Mouse (Mus musculus): ENCODE measurements around the gene Il5. TPM values are rescaled to one million over a fixed set of nuclear protein-coding genes. Genes with fewer than 3 reads are reported as not detected.
A peak's percentile ranks its signal among the peaks of the same experiment; 100 is the strongest.

Gene Il5
- polyA plus RNA-seq, 1 experiment from 2014 or later: not detected

DNA sequence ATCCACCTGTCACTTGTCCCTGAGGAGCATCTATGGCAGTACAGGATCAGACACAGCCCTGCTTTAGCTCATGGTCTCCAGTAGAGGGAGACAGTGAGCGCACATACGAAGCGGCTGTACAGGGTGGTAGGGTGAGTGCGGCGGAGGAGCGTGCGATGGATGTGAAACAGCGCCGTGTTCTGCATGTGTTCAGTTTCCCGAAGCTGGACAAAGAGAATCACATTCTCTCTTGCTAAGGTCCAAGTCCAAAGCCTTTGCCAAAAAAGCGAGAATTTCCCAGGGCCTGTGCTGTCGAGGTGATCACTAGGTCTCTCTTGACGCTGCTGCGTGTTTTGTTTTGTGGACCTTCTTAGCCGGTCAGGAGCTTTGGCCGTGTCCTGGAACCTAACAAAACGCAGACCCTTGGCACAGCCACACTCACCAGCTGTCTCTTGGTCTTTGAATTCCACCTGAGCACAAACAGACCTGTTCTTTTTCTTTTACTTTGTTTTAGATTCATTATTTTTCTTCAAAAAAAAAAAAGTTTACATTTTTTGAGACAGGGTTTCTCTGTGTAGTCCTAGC, 15.2 kb downstream of the Il5 start:
- no peaks in the 10 kb centered on the region for H3K36me3 ChIP-seq (ENCODE audit: insufficient read depth, low read length)
- H3K27ac ChIP-seq (ENCODE audit: low read length): no peak overlapping the region
- no peak overlapping the region for H3K9ac ChIP-seq (replicated peaks; ENCODE audit: low read depth)
- peak overlapping the region; percentile 29; the same call in 1 of the 2 replicates for H3K4me2 ChIP-seq (replicated peaks; ENCODE audit: low read depth, low read length)
- H3K4me1 ChIP-seq (ENCODE audit: insufficient read depth, low read depth, low read length): no peaks in the 10 kb centered on the region
- peak; percentile 79 for DNase-seq (ENCODE audit: low spot score)
- no peak overlapping the region for H3K4me3 ChIP-seq (ENCODE audit: low read depth, low read length)
- H3K9me3 ChIP-seq (ENCODE audit: low read length): no peaks in the 10 kb centered on the region
- TF ChIP-seq EP300 (IDR thresholded peaks at IDR 0.05) (no peak), CTCF (IDR thresholded peaks at IDR 0.05) (peak; percentile 97)
- WGBS: 23% methylated on average over 17 of the region's 17 CpGs
- H3K27me3 ChIP-seq (replicated peaks; ENCODE audit: insufficient read depth, low read length): no peaks in the 10 kb centered on the region
- peak; percentile 77 for ATAC-seq

DNA sequence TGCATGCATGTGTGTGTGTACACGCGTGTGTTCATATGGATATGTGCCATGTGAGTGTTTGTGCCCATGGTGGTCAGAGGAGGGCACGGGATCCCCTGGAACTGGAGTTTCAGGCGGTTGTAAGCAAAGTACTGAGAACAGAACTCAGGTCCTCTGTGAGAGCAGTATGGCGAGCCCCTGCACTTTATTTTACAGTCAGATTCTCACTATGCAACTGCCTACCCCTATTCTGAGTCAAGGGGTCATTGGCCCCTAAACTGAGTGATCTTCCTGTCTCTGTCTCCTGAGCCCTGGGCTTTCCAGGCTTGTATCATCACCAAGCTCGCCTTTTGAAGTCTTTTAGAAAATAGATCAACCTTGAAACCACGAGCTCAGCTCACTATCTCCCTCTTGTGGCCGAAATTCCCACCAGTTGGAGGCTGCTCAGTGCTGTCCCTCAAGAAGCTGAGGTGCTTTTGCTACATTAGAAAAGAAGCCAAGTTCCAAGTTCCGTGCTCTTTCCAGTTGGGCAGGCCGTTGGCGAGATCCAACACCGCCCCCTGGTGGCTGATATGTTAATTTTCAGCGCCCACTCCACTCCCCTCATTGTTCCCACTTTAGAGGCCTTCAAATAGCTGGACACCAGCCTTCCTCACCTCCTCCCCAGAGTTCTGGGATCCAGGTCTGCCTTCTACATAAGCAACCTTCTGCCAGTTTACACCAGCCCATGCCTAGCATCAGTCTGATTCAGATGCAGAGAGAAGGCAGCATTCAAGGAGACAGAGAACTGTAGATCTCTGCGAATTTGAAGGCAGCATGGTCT, 16.4 kb downstream of the Il5 start:
- no peaks in the 10 kb centered on the region for H3K27me3 ChIP-seq (replicated peaks; ENCODE audit: insufficient read depth, low read length)
- H3K27ac ChIP-seq (ENCODE audit: low read length): 0 out of 2 replicates have a peak overlapping the region, but pooled peaks have one; percentile 45

DNA sequence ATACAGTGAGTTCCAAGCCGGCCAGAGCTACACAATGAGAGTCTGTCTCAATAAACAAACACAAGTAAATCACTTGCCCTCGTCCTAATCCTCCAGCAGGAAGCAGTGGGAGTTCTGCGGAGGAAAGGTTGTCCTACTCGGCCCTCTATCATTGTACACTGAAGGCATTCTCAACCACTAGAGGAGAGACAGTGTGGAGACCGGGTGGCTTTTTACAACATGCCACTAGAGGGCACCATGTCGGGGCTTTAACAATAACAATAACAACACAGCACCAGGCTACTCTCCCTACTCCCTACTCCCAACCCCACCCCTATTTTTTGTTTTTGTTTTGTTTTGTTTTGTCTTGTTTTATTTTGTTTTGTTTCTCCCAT, 17.0 kb downstream of the Il5 start:
- Histone ChIP-seq H3K9me3 (ENCODE audit: low read length) (no peaks in the 10 kb centered on the region), H3K27ac (ENCODE audit: low read length) (0 out of 2 replicates have a peak overlapping the region, but pooled peaks have one; percentile 45), H3K27me3 (replicated peaks; ENCODE audit: insufficient read depth, low read length) (no peaks in the 10 kb centered on the region), H3K4me1 (ENCODE audit: insufficient read depth, low read depth, low read length) (no peaks in the 10 kb centered on the region), H3K4me2 (replicated peaks; ENCODE audit: low read depth, low read length) (no peak overlapping the region), H3K36me3 (ENCODE audit: insufficient read depth, low read length) (no peaks in the 10 kb centered on the region), H3K4me3 (ENCODE audit: low read depth, low read length) (no peak overlapping the region), H3K9ac (replicated peaks; ENCODE audit: low read depth) (no peak overlapping the region)
- TF ChIP-seq CTCF (IDR thresholded peaks at IDR 0.05) (peak; percentile 72), EP300 (IDR thresholded peaks at IDR 0.05) (no peak)
- DNase-seq (ENCODE audit: low spot score) (peak; percentile 66), ATAC-seq (peak; percentile 74)
- 21% methylated on average over 6 of the region's 6 CpGs for WGBS

More for the DNA sequence above, 16.4 kb downstream of the Il5 start:
- H3K36me3 ChIP-seq (ENCODE audit: insufficient read depth, low read length): no peaks in the 10 kb centered on the region
- no peak overlapping the region for H3K4me3 ChIP-seq (ENCODE audit: low read depth, low read length)
- H3K9me3 ChIP-seq (ENCODE audit: low read length): no peaks in the 10 kb centered on the region
- WGBS: 44% methylated on average over 14 of the region's 14 CpGs
- TF ChIP-seq CTCF (IDR thresholded peaks at IDR 0.05): peak; percentile 87
- no peak for TF ChIP-seq EP300 (IDR thresholded peaks at IDR 0.05)
- no peak overlapping the region for H3K4me2 ChIP-seq (replicated peaks; ENCODE audit: low read depth, low read length)
- ATAC-seq: peak; percentile 89
- DNase-seq (ENCODE audit: low spot score): peak; percentile 96
- no peak overlapping the region for H3K9ac ChIP-seq (replicated peaks; ENCODE audit: low read depth)
- no peaks in the 10 kb centered on the region for H3K4me1 ChIP-seq (ENCODE audit: insufficient read depth, low read depth, low read length)

GRCm38 (mm10) chr11:53742353-53742752, 21.8 kb downstream of the Il5 start:
- Histone ChIP-seq H3K27ac (ENCODE audit: low read length) (no peak overlapping the region), H3K9ac (replicated peaks; ENCODE audit: low read depth) (no peak overlapping the region), H3K4me3 (ENCODE audit: low read depth, low read length) (no peak overlapping the region), H3K4me1 (ENCODE audit: insufficient read depth, low read depth, low read length) (no peaks in the 10 kb centered on the region), H3K4me2 (replicated peaks; ENCODE audit: low read depth, low read length) (no peak overlapping the region), H3K36me3 (ENCODE audit: insufficient read depth, low read length) (no peaks in the 10 kb centered on the region), H3K27me3 (replicated peaks; ENCODE audit: insufficient read depth, low read length) (no peaks in the 10 kb centered on the region), H3K9me3 (ENCODE audit: low read length) (no peaks in the 10 kb centered on the region)
- WGBS: 25% methylated on average over 5 of the region's 5 CpGs
- no peak; the same call in 1 of the 2 replicates for TF ChIP-seq EP300 (IDR thresholded peaks at IDR 0.05)
- TF ChIP-seq CTCF (IDR thresholded peaks at IDR 0.05): peak; percentile 66
- peak; percentile 58 for DNase-seq (ENCODE audit: low spot score)
- peak; percentile 44 for ATAC-seq

DNA sequence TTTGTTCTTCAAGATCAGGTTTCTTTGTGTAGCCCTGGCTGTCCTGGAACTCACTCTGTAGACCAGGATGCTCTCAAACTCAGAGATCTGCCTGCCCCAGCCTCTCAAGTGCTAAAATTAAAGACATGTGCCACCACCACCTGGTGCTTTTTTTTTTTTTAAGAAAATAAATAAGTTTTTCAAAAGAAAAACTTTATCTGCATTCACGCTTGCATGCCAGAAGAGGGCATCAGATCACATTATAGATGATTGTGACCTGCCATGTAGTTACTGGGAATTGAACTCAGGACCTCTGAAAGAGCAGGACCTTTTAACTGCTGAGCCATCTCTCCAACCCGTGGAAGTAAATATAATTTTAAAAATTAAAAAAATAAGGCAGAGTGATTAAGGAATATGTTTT, 24.7 kb downstream of the Il5 start:
- TF ChIP-seq CTCF (IDR thresholded peaks at IDR 0.05) (peak; percentile 25), EP300 (IDR thresholded peaks at IDR 0.05) (no peak)
- no peak overlapping the region for H3K4me3 ChIP-seq (ENCODE audit: low read depth, low read length)
- DNase-seq (ENCODE audit: low spot score): no peak
- no peaks in the 10 kb centered on the region for H3K9me3 ChIP-seq (ENCODE audit: low read length)
- no peak overlapping the region for H3K27ac ChIP-seq (ENCODE audit: low read length)
- 76% methylated on average over 2 of the region's 2 CpGs for WGBS
- no peaks in the 10 kb centered on the region for H3K36me3 ChIP-seq (ENCODE audit: insufficient read depth, low read length)
- H3K4me2 ChIP-seq (replicated peaks; ENCODE audit: low read depth, low read length): no peak overlapping the region
- no peaks in the 10 kb centered on the region for H3K27me3 ChIP-seq (replicated peaks; ENCODE audit: insufficient read depth, low read length)
- H3K4me1 ChIP-seq (ENCODE audit: insufficient read depth, low read depth, low read length): no peaks in the 10 kb centered on the region
- no peak for ATAC-seq
- H3K9ac ChIP-seq (replicated peaks; ENCODE audit: low read depth): no peak overlapping the region

GRCm38 (mm10) chr11:53747985-53748384, 27.4 kb downstream of the Il5 start:
- Histone ChIP-seq H3K4me3 (ENCODE audit: low read depth, low read length) (no peak overlapping the region), H3K27me3 (replicated peaks; ENCODE audit: insufficient read depth, low read length) (no peaks in the 10 kb centered on the region), H3K4me1 (ENCODE audit: insufficient read depth, low read depth, low read length) (no peaks in the 10 kb centered on the region), H3K27ac (ENCODE audit: low read length) (no peak overlapping the region), H3K36me3 (ENCODE audit: insufficient read depth, low read length) (no peaks in the 10 kb centered on the region), H3K4me2 (replicated peaks; ENCODE audit: low read depth, low read length) (no peak overlapping the region), H3K9ac (replicated peaks; ENCODE audit: low read depth) (no peak overlapping the region), H3K9me3 (ENCODE audit: low read length) (no peaks in the 10 kb centered on the region)
- no peak for DNase-seq (ENCODE audit: low spot score)
- TF ChIP-seq CTCF (IDR thresholded peaks at IDR 0.05) (no peak), EP300 (IDR thresholded peaks at IDR 0.05) (no peak)
- no peak for ATAC-seq
- 80% methylated on average over 9 of the region's 9 CpGs for WGBS

Data from lung, postnatal 0 days (tissue).